Mouse (Mus musculus): ENCODE measurements around the gene Ccdc97. TPM values are rescaled to one million over a fixed set of nuclear protein-coding genes. Genes with fewer than 3 reads are reported as not detected.

Ccdc97 gene
- polyA plus RNA-seq (2017; shearing (Covaris generic)): 10 to 100 TPM; 55.7 to 80.6 TPM

GRCm38 (mm10) chr7:25718788-25719417 lies at the start of gene Ccdc97:
Ccdc97 (minus strand) TSS chr7:25719088.

GRCm38 (mm10) chr7:25754738-25755467 lies 36.0 kb upstream of the Ccdc97 start, which contains the start of gene Hnrnpul1:
Hnrnpul1 (minus strand) TSS chr7:25754757.

GRCm38 (mm10) chr7:25686680-25687531 lies 32.0 kb downstream of the Ccdc97 start, which contains the start of gene Tgfb1:
Tgfb1 (plus strand) TSS chr7:25687002.

GRCm38 (mm10) chr7:25680514-25681258 lies 38.2 kb downstream of the Ccdc97 start, which contains the start of gene B9d2:
B9d2 (plus strand) TSS chr7:25680780.

GRCm38 (mm10) chr7:25674719-25675300 lies 44.1 kb downstream of the Ccdc97 start, which contains the start of gene Tmem91:
Tmem91 (minus strand) TSS chr7:25675166.

Other genes starting within 250 kb of the Ccdc97 start
- gene Ceacam1, start 241.5 kb downstream of the Ccdc97 start, polyA plus RNA-seq (2017; shearing (Covaris generic)): 1 to 10 TPM; 2.4 to 3.5 TPM
- gene Ceacam2, start 179.2 kb downstream of the Ccdc97 start, polyA plus RNA-seq (2017; shearing (Covaris generic)): under 1 TPM; 0.16 to 0.55 TPM
- not detected for gene Erich4, start 103.2 kb downstream of the Ccdc97 start, polyA plus RNA-seq (2017; shearing (Covaris generic))
- gene Dmac2, start 99.7 kb downstream of the Ccdc97 start, polyA plus RNA-seq (2017; shearing (Covaris generic)): 10 to 100 TPM; 53.3 to 75.0 TPM
- gene B3gnt8, start 92.4 kb downstream of the Ccdc97 start, polyA plus RNA-seq (2017; shearing (Covaris generic)): 1 to 10 TPM in 1 of 2 experiments, under 1 TPM in 1; 0.65 to 1.4 TPM
- gene Bckdha, start 60.1 kb downstream of the Ccdc97 start, polyA plus RNA-seq (2017; shearing (Covaris generic)): 10 to 100 TPM; 45.4 to 49.0 TPM
- gene Exosc5, start 59.9 kb downstream of the Ccdc97 start, polyA plus RNA-seq (2017; shearing (Covaris generic)): 100 to 1,000 TPM; 104 to 107 TPM
- gene Tmem91, start 43.9 kb downstream of the Ccdc97 start, polyA plus RNA-seq (2017; shearing (Covaris generic)): 1 to 10 TPM; 3.3 to 3.8 TPM
- gene B9d2, start 38.3 kb downstream of the Ccdc97 start, polyA plus RNA-seq (2017; shearing (Covaris generic)): 10 to 100 TPM; 46.8 to 47.3 TPM
- 100 to 1,000 TPM; 127 to 144 TPM for gene Tgfb1, start 32.1 kb downstream of the Ccdc97 start, polyA plus RNA-seq (2017; shearing (Covaris generic))
- 100 to 1,000 TPM in 1 of 2 experiments, 10 to 100 TPM in 1; 89.8 to 102 TPM for gene Hnrnpul1, start 35.7 kb upstream of the Ccdc97 start, polyA plus RNA-seq (2017; shearing (Covaris generic))
- 10 to 100 TPM; 18.5 to 49.0 TPM for gene Axl, start 69.6 kb upstream of the Ccdc97 start, polyA plus RNA-seq (2017; shearing (Covaris generic))
- gene Cyp2s1, start 97.8 kb upstream of the Ccdc97 start, polyA plus RNA-seq (2017; shearing (Covaris generic)): 10 to 100 TPM in 1 of 2 experiments, 1 to 10 TPM in 1; 8.3 to 10.2 TPM
- gene Cyp2b10, start 178.5 kb upstream of the Ccdc97 start, polyA plus RNA-seq (2017; shearing (Covaris generic)): under 1 TPM in 1 of 2 experiments, not detected in 1; 0.61 TPM

Data from inflammation-experienced regulatory T-cells (primary cell).